Mouse (Mus musculus) heart, postnatal 0 days (tissue): ENCODE results near the gene Hbq1b. TPM values are rescaled to one million over a fixed set of nuclear protein-coding genes. Genes with fewer than 3 reads are reported as not detected.

Source experiments
- ATAC-seq: fragments of 200-750 bp; cut with Nextera tagmentation; 2 replicates; pipeline ENCODE4 v1.8.0; 2017; ENCODE audit warnings: low read depth, moderate number of reproducible peaks, moderate library complexity; ENCODE audit not compliant: insufficient read depth
- DNase-seq: peaks from one replicate; pipeline ENCODE4 v3.0.0-alpha.2; 2016; ENCODE audit warnings: low spot score
- H3K27ac ChIP-seq: fragments of 300-500 bp; sonication (generic); 2 replicates; pipeline ENCODE4 v1.5.1; 2014; ENCODE audit warnings: low read depth, mild to moderate bottlenecking
- H3K27me3 ChIP-seq: fragments of 300-500 bp; sonication (generic); 2 replicates; pipeline ENCODE4 v1.6.1; 2014; ENCODE audit warnings: low read length, mixed read lengths; ENCODE audit not compliant: control insufficient read depth, insufficient read depth
- H3K36me3 ChIP-seq: fragments of 300-500 bp; sonication (generic); replicated peaks from 2 replicates; pipeline ENCODE4 v1.6.1; 2014; ENCODE audit warnings: low read length, mixed read lengths; ENCODE audit not compliant: control insufficient read depth, insufficient read depth
- H3K4me1 ChIP-seq: fragments of 300-500 bp; sonication (generic); 2 replicates; pipeline ENCODE4 v1.6.1; 2014; ENCODE audit warnings: antibody characterized with exemption; ENCODE audit not compliant: control insufficient read depth, insufficient read depth
- H3K4me2 ChIP-seq: fragments of 300-500 bp; sonication (generic); 2 replicates; pipeline ENCODE4 v1.6.1; 2014; ENCODE audit warnings: low read depth, mild to moderate bottlenecking, low read length, moderate library complexity
- H3K4me3 ChIP-seq: fragments of 300-500 bp; sonication (generic); 2 replicates; pipeline ENCODE4 v1.5.1; 2014; ENCODE audit warnings: low read depth, low read length
- H3K9ac ChIP-seq: fragments of 300-500 bp; sonication (generic); replicated peaks from 2 replicates; pipeline ENCODE4 v1.6.1; 2014; ENCODE audit warnings: low read depth, low read length, mixed read lengths
- H3K9me3 ChIP-seq: fragments of 300-500 bp; sonication (generic); replicated peaks from 2 replicates; pipeline ENCODE4 v1.6.1; 2016; ENCODE audit warnings: low read length; ENCODE audit not compliant: control insufficient read depth
- CTCF ChIP-seq: IDR thresholded peaks from 2 replicates; pipeline ENCODE4 v1.5.1; 2016; ENCODE audit warnings: antibody characterized with exemption, control low read depth, low read depth
- EP300 ChIP-seq: IDR thresholded peaks from 2 replicates; pipeline ENCODE4 v1.6.1; 2016; ENCODE audit warnings: antibody characterized with exemption, low read depth
- WGBS: fragments of 180-500 bp; shearing (Covaris S2); extraction: QIAGEN DNeasy Blood & Tissue Kit; methylation state at CpG from one replicate; pipeline ENCODE4 v1.1.7; 2014; 5-methylcytosine and 5-hydroxymethylcytosine counted together
- polyA plus RNA-seq: library from polyadenylated mRNA; unstranded; fragments of >200 nt; fragmentation: Nextera tagmentation; extraction: Ambion mirVana; gene quantifications from 2 replicates; pipeline ENCODE4 v1.2.1, GENCODE M21; 2015
- total RNA-seq: library from RNA; depleted of rRNA; stranded (reverse); fragments of >200 nt; gene quantifications from 2 replicates; pipeline ENCODE4 v1.2.3, GENCODE M21; 2014; ENCODE audit warnings: low replicate concordance; rRNA removed

The Hbq1b gene
- total and polyA plus RNA-seq, 2 experiments from 2014 or later, result 0.90 TPM; not detected in 1

- H3K27me3 ChIP-seq, result no peaks in the 10 kb centered on the region
- WGBS, result 66% methylated on average over 6 of the region's 6 CpGs
- 0 out of 2 replicates have a peak, but pooled peaks cover 5% of the 10 kb centered on the region for H3K9me3 ChIP-seq
- H3K36me3 ChIP-seq, result no peaks in the 10 kb centered on the region
- TF ChIP-seq CTCF (no peak), EP300 (no peak)
- H3K9ac ChIP-seq, result no peak overlapping the region
- DNase-seq (no peak), ATAC-seq (no peak)
- no peak overlapping the region for H3K4me3 ChIP-seq
- no peaks in the 10 kb centered on the region for H3K4me1 ChIP-seq
- H3K27ac ChIP-seq, result no peak overlapping the region
- H3K4me2 ChIP-seq, result no peak overlapping the region
Measured at GRCm38 (mm10) chr11:32336435-32336907, 49.7 kb downstream of the Hbq1b start.

Other genes starting within 250 kb of the Hbq1b start
- gene Il9r, start 86.7 kb upstream of the Hbq1b start, total RNA-seq, result not detected in 2 replicates
- gene Il9r, start 86.7 kb upstream of the Hbq1b start, polyA plus RNA-seq, result 0.03 and 0.14 TPM in 2 replicates
- 12.9 and 16.1 TPM in 2 replicates for gene Snrnp25, start 81.5 kb upstream of the Hbq1b start, total RNA-seq
- 27.1 and 28.0 TPM in 2 replicates for gene Snrnp25, start 81.5 kb upstream of the Hbq1b start, polyA plus RNA-seq
- 68.9 and 69.2 TPM in 2 replicates for gene Rhbdf1, start 64.7 kb upstream of the Hbq1b start, total RNA-seq
- gene Rhbdf1, start 64.7 kb upstream of the Hbq1b start, polyA plus RNA-seq, result 21.9 and 25.2 TPM in 2 replicates
- gene Mpg, start 60.5 kb upstream of the Hbq1b start, total RNA-seq, result 11.9 and 22.8 TPM in 2 replicates
- gene Mpg, start 60.5 kb upstream of the Hbq1b start, polyA plus RNA-seq, result 13.9 and 15.0 TPM in 2 replicates
- gene Nprl3, start 19.3 kb upstream of the Hbq1b start, total RNA-seq, result 26.4 and 64.1 TPM in 2 replicates
- 29.9 and 30.4 TPM in 2 replicates for gene Nprl3, start 19.3 kb upstream of the Hbq1b start, polyA plus RNA-seq
- gene Hba-x, start 10.6 kb upstream of the Hbq1b start, total RNA-seq, result 1.2 TPM in 1 of 2 replicates, not detected in the other
- 0.40 and 0.68 TPM in 2 replicates for gene Hba-x, start 10.6 kb upstream of the Hbq1b start, polyA plus RNA-seq
- gene Hba-a1, start 3.5 kb upstream of the Hbq1b start, total RNA-seq, result 1,456 and 1,841 TPM in 2 replicates
- 2,150 and 3,333 TPM in 2 replicates for gene Hba-a1, start 3.5 kb upstream of the Hbq1b start, polyA plus RNA-seq
- gene Hba-a2, start 9.5 kb downstream of the Hbq1b start, total RNA-seq, result 5,955 and 6,390 TPM in 2 replicates
- 5,218 and 8,165 TPM in 2 replicates for gene Hba-a2, start 9.5 kb downstream of the Hbq1b start, polyA plus RNA-seq
- gene Hbq1a, start 13.1 kb downstream of the Hbq1b start, total RNA-seq, result not detected in 2 replicates
- 0.34 TPM in 1 of 2 replicates, not detected in the other for gene Hbq1a, start 13.1 kb downstream of the Hbq1b start, polyA plus RNA-seq
- gene Sh3pxd2b, start 60.9 kb downstream of the Hbq1b start, total RNA-seq, result 12.4 and 19.0 TPM in 2 replicates
- gene Sh3pxd2b, start 60.9 kb downstream of the Hbq1b start, polyA plus RNA-seq, result 3.3 and 3.8 TPM in 2 replicates
- 22.1 and 25.0 TPM in 2 replicates for gene Ubtd2, start 168.4 kb downstream of the Hbq1b start, total RNA-seq
- gene Ubtd2, start 168.4 kb downstream of the Hbq1b start, polyA plus RNA-seq, result 11.5 and 11.6 TPM in 2 replicates
- not detected in 2 replicates for gene Efcab9, start 245.1 kb downstream of the Hbq1b start, total RNA-seq
- 0.18 and 0.26 TPM in 2 replicates for gene Efcab9, start 245.1 kb downstream of the Hbq1b start, polyA plus RNA-seq
- gene Stk10, start 246.3 kb downstream of the Hbq1b start, total RNA-seq, result 4.3 and 6.2 TPM in 2 replicates
- 1.4 and 1.6 TPM in 2 replicates for gene Stk10, start 246.3 kb downstream of the Hbq1b start, polyA plus RNA-seq